Mouse (Mus musculus): ENCODE data around the gene Macf1.
"Not testable (repeated sequence)": the region's sequence is repeated elsewhere in the genome, so short reads cannot be mapped to it uniquely, and the experiment has no call there.

The Macf1 gene

DNA sequence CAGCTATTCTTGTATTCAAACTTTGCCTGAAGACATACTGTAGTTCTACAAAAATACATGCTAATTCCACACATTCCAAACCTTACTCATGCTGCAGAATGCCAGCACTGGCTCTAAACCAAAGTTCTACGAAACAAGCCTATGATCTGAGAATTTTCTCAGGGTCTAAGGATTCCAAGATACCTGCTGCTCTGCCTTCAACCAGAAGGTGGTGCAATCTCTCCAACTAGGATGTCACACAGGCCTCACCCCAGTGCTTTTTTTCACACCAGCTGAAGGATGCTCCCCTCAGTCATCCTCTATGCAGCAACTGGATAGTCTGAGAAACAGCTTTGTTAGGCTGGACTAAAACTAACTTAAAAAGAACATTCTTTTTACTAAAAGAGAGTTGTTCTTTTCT is 148.9 kb downstream of the Macf1 start:
- peak; percentile 36 for DNase-seq (ENCODE audit: low spot score)

DNA sequence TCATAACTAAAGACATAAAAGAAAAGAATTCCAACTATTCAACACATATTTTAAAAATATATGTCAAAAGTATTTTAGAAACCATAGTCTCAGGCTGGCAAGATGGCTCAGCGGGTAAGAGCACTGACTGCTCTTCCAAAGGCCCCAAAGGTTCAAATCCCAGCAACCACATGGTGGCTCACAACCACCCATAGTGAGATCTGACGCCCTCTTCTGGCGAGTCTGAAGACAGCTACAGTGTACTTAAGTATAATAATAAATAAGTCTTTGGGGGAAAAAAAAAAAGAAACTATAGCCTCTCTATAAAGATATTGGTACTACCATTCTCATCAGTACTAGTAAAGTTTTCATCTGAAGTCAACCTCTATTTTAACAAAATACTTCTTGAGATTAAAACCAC is 152.2 kb downstream of the Macf1 start:
- no peak for DNase-seq (ENCODE audit: low spot score)

DNA sequence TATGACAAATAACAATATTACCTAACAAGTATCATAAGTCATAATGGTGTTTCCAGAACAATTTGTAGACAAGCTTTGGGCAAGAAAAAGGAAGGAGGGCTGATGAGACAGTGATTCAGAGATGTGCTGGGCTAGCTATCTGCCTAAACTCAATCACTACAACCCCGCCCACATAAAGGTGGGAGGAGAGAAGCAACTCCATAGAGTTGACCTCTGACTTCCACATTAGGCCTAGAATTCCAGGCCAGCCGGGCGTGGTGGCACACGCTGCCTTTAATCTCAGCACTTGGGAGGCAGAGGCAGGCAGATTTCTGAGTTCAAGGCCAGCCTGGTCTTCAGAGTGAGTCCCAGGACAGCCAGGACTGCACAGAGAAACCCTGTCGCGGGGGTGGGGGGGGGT is 153.2 kb downstream of the Macf1 start:
- no peak for DNase-seq (ENCODE audit: low spot score)

DNA sequence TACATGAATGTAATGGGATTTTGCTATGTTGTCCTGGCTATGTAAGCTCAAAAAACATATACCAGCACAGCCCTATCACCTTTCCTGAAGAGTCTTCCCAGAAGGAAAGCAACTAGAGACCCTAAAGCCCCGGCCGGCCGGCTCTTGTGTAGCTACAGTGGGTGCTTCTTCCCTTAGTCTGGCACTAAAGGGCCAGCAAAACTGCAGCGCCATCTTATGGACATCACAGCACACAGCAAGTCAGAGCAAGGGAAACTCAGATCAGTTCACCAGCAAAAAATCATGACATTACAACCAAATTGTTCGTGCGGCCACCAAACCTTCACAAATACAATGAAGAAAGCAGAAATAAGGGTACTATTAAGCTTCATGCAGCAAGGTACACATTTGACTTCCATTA is 154.9 kb downstream of the Macf1 start:
- peak; percentile 23 for DNase-seq (ENCODE audit: low spot score)

DNA sequence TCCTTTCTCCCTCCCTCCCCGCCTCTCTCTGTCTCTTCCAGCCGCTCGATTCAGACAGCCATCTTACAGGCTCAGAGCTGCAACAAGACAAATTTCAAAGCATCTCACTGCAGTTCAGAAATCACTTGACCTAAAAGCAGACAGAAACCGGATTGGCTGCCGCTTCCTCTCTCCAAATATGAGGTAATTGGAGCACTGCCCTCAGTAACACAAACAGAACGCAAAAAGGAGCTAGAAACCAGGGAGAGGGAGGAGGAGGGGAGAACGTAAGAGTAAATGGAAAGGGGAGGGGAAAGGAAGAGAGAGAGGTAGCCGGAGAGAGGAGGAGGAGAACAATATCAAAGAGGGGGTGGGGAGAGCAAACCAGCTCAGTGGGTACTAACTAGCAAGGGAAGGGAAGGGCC is 156.6 kb downstream of the Macf1 start:
- no peak for DNase-seq (ENCODE audit: low spot score)

DNA sequence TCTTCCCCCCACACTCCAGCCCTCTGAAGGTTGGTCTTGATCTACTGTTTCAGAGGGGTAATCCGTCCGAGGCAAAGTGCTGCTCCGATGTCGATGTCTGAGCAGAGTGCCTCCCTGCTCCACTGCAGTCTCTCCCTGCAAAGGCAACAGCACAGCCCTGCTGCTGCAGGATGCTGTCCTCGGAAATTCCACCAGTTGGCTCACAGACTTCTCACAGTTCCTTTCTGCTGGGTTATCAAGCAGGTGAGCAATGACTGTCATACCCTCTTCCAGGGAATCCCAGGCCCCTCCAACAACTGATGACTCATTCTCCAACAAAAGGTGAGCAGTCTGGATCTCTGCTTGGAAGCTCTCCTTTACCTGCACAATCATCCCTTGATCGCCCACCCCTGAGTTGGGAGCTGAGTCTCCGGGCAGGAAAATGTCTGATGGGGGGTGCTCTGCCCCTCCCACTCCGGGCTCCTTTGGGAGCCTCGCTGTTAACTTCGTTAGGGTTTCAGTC is 157.3 kb downstream of the Macf1 start:
- no peak for DNase-seq (ENCODE audit: low spot score)

DNA sequence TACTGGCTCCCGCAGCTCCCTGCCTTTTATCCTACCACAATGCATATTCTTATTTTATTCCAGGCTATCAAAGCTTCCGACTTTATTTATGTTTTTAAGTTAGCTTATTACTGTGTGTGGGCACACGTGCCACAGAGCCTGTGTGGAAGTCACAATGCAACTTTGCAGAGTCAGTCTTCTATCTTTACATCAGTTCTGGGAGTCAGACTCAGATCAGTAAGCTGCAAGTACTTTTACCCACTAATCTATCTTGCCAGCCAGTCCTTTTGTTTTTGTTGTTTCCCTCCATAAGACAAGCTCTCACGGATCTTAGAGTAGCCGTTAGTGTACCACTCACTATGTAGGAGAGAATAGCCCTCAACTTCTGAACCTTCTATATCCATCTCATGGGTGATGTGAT is 159.4 kb downstream of the Macf1 start:
- no peak for DNase-seq (ENCODE audit: low spot score)

DNA sequence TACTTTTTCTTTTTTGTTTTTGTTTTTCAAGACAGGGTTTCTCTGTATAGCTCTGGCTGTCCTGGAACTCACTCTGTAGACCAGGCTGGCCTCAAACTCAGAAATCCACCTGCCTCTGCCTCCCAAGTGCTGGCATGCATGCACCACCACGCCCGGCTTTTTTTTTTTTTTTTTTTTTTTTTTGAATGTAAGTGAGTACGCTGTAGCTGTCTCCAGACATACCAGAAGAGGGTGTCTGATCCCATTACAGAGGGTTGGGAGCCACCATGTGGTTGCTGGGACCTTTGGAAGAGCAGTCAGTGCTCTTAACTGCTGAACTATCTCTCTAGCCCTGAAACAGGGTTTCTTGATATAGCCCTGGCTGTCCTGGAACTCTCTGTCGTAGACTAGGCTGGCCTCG is 164.0 kb downstream of the Macf1 start:
- not testable (repeated sequence) for DNase-seq (ENCODE audit: low spot score)

DNA sequence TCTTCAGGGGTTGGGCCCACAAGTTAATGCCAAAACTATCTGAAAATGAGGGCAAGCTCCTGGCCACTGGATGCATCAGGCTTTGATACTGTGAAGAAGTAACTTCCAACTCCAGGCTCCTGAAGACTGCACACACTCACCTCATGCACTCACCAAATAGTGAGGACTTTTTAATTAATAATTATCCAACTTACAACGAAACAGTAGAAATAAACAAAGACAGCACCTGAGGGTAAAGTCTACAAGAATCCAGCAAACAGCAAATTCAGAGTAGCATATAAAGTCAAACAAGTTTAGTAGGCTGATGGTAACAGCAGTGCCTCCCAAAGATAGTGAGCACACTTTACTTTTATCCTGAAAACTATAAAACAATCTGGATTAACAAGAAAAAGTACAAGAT is 168.5 kb downstream of the Macf1 start:
- DNase-seq (ENCODE audit: low spot score) = no peak

DNA sequence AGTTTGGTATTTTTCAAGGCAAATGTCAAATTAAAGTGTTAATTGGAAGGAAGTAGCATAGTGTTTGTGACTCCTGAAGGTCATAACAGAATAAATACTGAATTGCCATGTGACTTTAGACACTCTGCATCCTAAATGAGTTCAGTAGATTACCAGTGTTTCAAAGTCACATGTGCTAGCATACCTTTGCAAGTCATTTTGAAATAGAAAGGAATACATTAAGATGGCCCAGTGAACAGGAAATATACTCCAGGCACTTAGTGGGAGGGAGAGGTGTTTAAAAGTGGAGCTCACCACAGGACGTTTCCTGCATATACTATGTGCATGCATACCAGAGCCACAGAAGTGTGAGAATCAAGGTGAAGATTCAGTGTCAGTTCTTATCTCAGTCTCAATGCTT is 174.0 kb downstream of the Macf1 start:
- no peak for DNase-seq (ENCODE audit: low spot score)

DNA sequence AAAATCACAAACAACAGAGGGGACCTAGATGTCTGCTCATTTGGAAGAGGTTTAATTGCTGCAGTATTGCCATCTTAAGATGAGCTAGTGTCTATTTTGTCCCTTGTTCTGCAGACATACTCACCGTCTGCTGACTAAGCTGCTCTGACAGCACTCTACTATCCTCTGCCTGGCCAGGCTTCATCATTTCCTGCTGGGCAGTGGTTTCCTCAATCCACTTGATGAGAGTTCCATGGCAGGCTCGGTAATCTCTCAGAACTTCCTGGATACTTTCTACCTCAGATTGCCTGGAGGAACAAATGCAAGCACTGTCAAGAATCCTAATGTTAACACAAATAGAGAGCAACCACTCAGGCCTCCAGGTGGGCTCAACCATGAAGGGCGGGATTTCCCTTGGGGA is 195.1 kb downstream of the Macf1 start:
- DNase-seq (ENCODE audit: low spot score) = no peak

DNA sequence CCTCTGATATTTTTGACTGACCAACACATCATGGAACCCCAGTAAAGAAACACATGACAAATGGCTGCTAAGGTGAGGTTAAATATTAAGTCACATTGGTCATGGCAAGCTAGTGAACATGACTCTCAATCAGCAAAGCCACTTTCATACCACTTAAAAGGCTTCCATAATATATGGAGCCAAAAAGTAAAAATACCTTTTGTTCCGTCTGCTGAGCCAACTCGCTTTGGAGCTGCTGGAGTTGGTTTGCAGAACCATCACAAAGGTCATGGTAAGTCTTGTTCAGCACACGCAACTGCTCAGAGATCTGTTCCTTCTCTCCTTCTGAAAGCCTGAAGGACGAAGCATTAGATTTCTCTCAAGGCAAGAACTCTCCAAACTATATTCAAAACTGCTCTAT is 204.2 kb downstream of the Macf1 start:
- DNase-seq (ENCODE audit: low spot score) = no peak

DNA sequence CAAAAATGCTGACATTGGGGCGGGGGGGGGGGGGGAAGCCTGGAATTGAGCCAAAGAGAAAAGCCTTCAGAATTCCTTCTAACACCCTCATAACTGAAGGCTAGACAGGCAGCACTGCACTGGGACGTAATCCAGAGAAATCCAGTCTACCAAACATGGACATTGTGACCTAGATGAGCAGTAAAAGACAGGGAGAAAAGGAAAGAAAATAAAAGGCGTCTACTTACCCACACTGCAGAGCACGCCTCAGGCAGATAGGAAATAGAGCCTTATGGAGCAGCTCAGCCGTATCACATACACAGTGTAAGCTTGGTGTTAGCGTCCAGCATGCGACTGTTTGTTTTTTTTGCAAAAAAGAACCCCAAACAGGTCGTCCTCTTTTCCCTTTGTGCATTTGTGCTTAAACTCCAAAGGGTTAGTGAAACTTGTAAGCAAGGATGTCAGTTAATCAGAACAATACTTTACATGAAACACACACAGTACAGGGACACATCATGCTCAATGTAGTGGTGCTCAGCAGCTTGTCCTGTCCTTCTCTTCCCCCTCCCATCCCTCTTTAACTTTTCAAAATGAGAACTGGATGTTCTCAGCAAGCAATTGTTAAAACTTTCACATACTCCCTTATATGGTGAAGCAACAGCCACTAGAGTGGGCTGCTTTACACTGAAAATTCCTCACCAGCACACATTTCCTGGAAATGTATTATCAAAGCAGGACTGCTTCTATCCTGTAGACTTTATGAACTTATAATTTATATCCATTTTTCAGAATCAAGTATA is 205.3 kb downstream of the Macf1 start:
- no peak for DNase-seq (ENCODE audit: low spot score)

DNA sequence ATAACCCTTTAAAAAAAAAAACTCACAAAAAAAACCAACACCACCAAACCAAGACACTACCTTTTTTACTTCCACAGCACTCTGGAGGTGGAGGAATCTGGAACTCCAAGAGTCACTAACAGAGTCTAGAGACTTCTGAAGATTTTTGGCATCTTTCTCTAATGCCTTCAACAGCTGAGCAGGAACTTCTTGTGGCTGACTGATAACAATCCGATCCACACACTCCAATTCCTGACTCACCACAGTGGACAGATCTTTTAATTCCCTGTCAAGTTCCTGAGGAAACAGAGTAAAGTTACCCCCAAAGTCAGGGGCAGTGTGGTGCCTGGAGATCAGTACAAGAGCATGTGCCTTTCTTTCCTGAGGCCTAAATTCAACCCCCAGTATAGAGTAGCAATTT is 218.4 kb downstream of the Macf1 start:
- DNase-seq (ENCODE audit: low spot score) = no peak

DNA sequence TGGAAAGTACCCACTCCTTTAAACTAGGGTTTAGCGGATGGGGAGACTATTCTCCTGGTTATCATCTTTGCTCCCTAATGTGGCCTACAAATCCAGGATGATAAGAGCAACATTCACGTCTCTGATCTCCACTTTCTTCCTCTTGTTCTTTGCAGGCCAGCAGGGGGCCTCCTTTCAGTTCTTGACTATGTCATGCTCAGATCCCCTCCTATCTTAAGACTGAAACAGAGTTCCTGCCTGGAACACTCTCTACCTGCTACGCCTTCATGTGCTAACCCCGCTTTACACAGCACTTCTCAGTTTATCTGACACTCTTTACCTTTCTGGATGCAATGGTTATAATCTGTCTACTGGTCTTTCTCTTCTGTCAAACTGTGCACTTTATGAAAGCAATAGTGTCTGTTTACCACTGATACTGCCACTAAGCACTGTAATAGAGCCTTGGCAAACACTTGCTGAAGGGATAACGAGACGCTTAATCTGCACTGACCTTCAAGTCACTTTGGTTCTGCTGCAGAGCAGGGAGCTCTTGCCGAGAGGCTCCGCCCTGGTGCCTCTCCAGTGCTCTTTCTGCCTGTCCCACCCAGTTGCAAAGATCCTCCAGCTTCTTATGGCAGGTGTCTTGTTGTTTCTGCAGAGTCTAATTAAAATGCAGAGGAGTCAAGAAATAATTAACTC is 223.4 kb downstream of the Macf1 start:
- DNase-seq (ENCODE audit: low spot score) = no peak

DNA sequence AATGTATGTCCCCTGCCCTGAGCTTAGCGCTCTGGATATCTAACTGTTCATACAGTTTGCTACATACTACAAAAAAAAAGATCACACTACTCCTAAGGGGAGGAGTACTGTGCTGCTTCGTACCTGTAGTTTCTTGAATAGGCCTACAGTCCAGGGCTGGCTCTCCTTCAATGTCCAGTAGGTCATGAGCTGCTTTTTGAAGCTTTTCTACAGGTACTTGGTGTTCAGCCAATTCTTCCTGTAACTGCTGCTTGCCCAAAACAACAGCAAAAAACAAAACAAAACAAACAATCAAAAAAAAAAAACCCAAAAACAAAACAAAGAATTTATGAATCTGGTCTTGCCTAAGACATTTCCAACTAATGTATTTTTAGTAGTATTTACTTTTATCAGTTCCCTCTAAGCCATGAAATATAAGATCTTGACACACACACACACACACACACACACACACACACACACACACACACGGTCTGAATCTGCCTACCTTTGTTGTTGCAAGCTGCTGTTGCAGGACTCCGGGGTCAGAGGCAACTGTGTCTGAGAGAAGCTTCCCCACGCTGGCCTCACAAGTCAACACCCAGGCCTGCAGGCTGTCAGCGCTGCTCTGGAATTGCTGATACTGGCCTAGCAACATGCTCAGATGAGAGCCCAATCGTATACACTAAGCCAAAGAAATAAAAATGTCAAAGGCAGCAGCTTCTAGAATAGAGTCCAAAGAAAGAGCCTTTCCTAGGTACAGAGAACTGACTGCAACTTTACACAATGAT is 229.1 kb downstream of the Macf1 start:
- no peak for DNase-seq (ENCODE audit: low spot score)

DNA sequence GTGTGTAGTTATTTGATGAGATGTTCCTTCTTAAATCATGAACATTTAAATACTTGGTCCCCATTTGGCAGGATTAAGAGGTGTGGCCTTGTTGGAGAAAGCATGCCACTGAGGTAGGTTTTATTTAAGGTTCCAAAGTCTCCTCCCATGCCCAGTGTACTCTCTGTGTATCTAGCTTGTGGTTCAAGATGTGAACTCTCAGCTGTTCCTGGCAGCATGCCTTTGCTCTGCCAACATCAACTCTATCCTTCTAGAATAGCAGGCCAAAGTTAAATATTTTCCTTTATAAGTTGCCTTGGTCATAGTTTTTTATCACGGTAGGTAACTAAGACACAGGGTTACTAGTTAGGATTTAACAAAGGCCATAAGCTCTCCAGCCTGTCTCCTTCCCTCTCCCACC is 230.4 kb downstream of the Macf1 start:
- no peak for DNase-seq (ENCODE audit: low spot score)

DNA sequence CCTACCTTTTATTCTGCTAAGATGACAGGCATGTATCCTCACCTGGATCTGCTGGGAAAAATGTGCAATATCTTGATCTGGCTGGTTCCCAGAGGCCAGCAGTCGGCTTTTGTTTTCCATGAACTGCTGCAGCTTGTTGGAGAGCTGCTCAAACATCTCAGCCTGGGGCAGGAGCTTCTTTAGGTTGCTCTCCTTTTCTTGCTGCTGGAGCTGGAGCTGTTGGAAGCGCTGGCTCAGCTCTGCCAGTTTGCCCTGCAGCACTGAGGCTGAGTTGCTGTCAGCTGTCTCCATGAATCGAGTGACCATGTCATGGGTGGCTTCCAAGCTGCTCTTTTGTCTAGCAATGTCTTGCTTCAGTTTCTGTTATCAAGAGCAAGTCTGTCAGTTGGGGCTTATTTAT is 232.2 kb downstream of the Macf1 start:
- DNase-seq (ENCODE audit: low spot score) = no peak

DNA sequence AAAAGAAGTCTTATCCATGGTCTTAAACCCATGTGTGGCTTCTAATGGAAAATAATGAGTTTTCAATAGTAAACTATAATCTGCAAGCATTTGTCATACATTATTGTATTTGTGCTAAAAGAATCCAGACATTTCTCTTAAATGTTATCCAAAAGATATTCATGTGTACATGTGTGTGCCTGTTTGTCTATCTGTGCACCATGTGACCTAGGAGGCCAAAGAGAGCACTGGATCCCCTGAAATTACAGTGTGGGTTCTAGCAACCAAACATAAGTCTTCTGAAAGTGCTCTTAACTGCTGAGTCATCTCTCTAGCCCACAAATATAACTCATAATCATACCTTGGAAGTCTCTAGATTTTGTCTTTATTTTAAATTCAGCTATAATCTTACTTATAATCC is 234.9 kb downstream of the Macf1 start:
- no peak for DNase-seq (ENCODE audit: low spot score)

DNA sequence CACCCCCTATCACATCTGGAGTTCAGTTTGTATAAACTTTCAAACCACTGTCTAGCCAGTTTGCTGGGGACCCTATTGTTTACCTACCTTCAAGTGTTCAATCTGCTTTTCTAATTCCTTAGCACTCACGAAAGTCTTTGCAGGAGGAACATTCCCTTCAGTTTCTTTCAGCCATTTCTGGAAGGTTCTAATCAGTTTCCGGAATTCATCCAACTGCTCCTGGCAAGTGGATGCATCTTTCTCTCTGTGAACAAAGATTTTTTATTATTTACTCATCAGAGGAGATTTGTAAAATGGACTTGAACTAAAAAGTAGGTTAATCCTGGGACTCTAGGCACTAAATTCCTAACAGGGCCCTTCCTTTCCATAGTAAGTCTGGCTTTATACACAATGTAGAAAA is 236.1 kb downstream of the Macf1 start:
- no peak for DNase-seq (ENCODE audit: low spot score)

DNA sequence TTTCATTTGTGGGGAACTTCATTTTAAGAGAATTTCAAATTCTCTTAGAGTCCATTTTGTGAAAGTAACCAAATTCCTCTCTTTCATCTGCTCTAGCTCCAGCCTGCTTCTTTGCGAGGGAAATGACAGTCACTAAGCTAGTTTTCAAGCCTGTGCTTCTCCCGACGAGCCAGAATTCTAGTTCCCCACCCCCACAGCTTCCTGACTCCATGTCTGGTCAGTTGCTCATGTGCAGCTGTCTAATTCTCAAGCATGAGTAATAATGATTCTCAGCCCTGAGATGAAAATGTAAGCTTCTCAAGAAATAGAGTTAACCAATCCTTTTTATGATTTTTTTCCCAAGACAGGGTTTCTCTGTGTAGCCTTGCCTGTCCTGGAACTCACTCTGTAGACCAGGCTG is 236.9 kb downstream of the Macf1 start:
- no peak for DNase-seq (ENCODE audit: low spot score)

DNA sequence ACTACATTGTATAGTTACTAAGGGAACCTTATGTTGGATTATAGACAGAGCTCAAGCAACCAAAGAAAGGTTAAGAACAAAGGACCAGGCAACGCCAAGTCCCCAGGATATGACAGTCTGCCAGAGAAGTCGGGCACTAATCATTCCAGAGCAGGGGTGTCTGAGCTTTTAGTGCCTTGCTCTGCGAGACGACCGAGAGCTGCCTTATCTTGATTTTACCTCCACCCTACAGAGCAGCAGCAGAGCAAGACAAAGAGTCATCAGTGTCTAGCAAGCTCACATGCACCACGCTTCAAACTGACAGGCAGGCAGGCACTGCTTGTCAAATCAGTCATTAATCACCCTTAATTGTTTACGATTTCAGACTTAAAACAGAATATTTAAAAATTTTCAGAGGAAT is 237.4 kb downstream of the Macf1 start:
- peak; percentile 29 for DNase-seq (ENCODE audit: low spot score)

DNA sequence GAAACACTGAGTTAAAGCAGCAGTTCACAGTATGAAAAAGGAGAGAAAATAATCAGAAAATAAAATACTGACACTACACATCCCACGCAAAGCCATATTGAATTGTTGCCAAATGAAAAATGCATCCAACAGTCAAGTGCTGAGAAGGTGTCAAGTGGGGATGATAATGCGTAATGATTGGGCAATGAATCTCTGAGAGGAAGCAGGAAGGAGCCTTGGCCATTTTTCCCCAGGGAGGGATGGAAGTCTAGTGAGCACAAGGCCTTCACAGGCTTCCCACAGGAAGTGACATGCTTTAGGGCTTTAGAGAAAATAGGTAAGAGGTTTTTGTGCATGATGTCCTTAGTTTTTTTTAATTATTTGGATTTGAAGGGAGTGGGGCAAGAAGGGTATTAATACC is 237.9 kb downstream of the Macf1 start:
- DNase-seq (ENCODE audit: low spot score) = not testable (repeated sequence)
